Mouse (Mus musculus) monocyte, adult 2 months (primary cell): ENCODE measurements at regions not wholly inside any gene's neighbourhood (a gene's known extent, or its start where the extent isn't known, plus 50 kb on each side); places are given as distances from the start of the nearest gene placed in this dataset.

Experiments used
- DNase-seq, 2 experiments: peaks; one replicate each; pipeline ENCODE4 v3.0.0; 2022; ENCODE audit warnings: low spot score in 2 of 2, low read depth in 1 of 2

DNA sequence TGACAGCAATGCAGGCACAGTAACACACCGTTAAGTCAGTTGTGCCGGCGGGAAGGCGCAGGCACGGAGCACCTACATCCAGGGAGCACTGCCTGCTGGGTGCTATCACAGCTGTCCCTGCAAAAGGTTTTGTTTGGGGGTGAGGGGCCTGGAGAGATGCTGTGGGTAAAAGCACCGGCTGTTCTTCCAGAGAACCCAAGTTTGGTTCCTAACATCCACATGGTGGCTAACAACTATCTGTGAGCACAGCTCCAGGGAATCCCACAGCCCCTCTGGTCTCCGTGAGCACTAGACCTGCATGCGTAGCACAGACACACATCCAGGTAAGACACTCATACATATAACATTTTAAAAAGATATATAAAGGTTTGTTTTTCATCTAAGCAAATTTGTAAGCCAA is 72.0 kb upstream of the Slc38a4 start:
- DNase-seq, result no peak

GRCm38 (mm10) chr15:97125836-97126822 is 70.4 kb upstream of the Slc38a4 start:
- no peak for DNase-seq

DNA sequence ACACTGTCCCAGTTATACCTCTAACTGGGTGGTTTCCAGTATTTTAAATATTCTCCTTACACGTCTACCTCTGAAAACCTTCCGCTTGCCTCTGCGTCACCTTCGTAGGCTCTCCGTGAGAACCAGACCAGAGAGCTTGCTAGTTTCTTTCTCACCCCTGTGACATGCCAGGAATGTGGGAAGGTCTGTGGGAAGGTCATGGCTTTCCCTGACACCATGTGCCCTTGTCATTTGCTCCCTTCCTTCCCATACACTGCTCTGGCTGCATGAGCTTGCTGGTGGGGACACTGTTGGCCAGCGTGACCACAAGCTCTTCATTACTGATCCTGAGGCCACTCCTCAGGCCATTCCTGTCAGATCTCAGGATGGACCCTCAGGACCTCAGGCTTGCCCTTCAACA is 66.5 kb upstream of the Slc38a4 start:
- DNase-seq, result no peak

DNA sequence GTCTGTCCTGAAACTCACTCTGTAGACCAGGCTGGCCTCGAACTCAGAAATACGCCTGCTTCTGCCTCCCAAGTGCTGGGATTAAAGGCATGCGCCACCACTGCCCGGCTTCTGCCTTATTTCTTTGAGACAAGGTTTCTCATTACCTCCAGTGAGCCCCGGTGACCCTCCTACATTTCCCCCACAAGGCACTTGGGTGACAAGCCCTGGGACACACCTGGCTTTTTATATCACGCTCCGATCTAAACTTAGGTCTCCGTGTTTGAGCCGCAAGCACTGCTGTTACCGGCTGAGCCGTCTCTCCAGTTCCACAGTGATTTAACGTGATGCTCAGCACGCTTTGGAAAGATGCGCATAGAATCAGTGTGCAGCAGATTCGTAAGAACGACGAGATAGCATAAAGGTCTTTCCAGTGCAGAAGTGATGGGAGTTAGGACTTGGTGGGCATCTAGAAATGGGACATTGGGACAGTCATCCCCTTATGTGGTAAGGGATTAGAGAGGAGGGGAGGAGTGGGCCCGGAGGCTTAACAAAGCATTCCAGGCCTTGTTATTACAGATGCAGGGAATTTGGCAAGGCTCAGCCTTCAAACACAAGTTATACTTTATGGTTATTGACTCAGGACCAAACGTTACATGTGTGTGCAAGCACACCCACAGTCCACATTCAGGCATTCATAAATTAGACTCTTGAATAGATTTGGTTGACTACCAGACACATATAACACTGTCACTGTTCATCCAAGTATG is 56.9 kb upstream of the Slc38a4 start:
- DNase-seq, result no peak

DNA sequence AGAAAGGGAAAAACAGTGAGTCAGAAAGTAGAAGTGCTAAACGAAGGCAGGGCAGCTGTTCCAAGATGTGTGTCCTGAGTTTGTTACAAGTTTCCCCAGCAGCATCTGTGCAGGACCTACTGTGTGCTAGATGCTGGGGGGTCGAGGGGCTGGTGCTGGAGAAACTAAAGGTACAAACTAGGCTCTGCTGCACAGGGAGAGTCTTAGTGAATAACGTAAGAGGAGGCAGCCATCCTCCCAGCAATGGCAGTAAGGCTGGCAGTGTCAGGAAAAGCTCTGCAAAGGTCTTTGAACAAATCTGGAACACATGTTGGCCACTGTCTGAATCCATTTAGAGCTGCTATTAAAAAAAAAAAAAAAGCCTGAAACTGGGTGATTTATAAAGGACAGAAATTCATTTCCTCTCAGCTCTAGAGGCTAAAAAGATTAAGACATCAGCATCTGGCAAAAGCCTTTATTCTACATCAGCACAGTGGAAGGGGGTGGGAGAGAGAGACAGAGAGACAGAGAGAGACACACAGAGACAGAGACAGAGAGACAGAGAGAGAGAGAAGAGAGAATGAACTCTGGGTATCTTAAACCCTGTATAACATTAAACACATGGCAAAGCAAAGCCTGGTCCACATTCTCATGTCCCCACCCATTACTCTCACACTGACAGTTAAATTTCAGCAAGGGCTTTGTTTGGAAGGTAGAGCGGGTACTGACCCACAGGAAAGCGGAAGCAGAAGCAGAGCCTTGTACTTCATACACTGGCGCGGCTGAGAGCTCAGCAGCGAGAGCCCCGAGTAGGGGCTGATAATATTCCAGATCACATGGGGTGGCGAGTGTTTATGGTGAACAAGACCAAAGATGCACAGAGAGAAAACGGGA is 55.8 kb upstream of the Slc38a4 start:
- DNase-seq, result no peak

DNA sequence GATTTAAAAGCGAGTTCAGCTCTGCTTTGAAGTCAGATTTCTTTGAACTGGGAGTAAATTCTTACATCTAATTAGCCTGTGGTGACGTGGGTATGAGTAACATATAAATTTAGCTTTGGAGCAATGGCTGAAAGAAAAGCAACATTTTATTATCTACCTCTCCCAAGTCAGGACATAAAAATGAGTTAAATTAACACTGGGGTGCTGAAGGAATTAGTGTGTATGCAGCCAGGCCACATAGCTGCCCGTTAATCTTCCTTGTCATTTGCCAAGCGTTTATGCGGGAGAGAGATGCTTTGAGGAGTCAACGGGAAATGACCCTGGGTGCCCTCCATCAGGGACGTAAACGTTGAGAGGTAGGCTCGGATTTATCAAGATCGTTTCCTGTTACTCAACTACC is 52.0 kb upstream of the Slc38a4 start:
- no peak for DNase-seq

GRCm38 (mm10) chr15:97106556-97106955 is 50.8 kb upstream of the Slc38a4 start:
- no peak for DNase-seq
